Comparison of ENCODE assay signal across 11 mouse cellular contexts in the genomic region with DNA sequence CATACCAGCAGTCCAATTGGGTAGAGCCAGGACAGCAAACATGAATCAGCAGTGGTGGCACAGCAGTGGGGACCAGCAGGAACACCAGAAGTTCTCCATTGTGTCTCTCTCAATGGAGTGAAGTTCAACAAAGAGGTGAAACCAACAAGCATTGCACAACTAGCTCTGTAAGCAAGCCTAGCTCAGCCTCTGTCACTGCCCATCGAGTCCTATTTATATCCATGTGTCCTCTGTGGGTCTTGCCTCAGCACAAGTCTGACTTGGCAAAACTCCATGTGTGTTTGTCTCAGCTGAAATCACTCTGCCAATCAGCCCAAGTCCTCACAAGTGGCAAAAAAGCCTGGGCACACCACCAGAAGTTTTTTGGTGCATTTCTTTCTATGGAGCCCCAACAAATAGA.
DNase-seq lines count a peak whose midpoint lies in the region; ATAC-seq and TF ChIP-seq lines count a peak whose summit lies in the region.
"Had no signal": no experiment of that assay in that cellular context is flagged by ENCODE, and none has a peak within 500 bp of the region (broad histone marks: within the 10 kb centered on the region; RNA-seq: fewer than 3 reads in every experiment).

No protein-coding gene starts in this region.

- no peak for ATAC-seq in liver, embryonic 14.5 days (ENCODE audit: insufficient read depth)
- no peak for ATAC-seq in liver, embryonic 11.5 days (replicated peaks; ENCODE audit: low FRiP score)
- no peak for ATAC-seq in heart, embryonic 14.5 days (ENCODE audit: insufficient number of reproducible peaks, insufficient read depth, low FRiP score, low read depth)
- ATAC-seq in hindbrain, embryonic 12.5 days (ENCODE audit: low FRiP score) = no peak

- H3K36me3 ChIP-seq in liver, embryonic 14.5 days (replicated peaks; ENCODE audit: control insufficient read depth, insufficient read depth, low read depth) = no peaks in the 10 kb centered on the region
- H3K36me3 ChIP-seq in liver, embryonic 11.5 days (ENCODE audit: control insufficient read depth, insufficient read depth, low read length) = no peaks in the 10 kb centered on the region
- H3K36me3 ChIP-seq in heart, embryonic 14.5 days (ENCODE audit: control insufficient read depth, insufficient read depth, low read length) = no peaks in the 10 kb centered on the region
- H3K36me3 ChIP-seq in megakaryocyte, embryonic 14.5 days (replicated peaks; ENCODE audit: low read length) = no peaks in the 10 kb centered on the region
- H3K36me3 ChIP-seq in hindbrain, embryonic 12.5 days = no peaks in the 10 kb centered on the region
- H3K36me3 ChIP-seq: hindbrain, embryonic 15.5 days had no signal

- no peak overlapping the region for H3K27ac ChIP-seq in liver, embryonic 14.5 days
- H3K27ac ChIP-seq in liver, embryonic 11.5 days (ENCODE audit: low read depth, low read length) = no peak overlapping the region
- 0 out of 4 replicates have a peak overlapping the region, but pooled peaks have one; percentile 32 to 33 for H3K27ac ChIP-seq in heart, embryonic 14.5 days (replicated peaks in 1 of 2; ENCODE audit: control insufficient read depth in 1 of 2, insufficient read depth in 1 of 2, low read depth in 2 of 2, low read length in 2 of 2)
- H3K27ac ChIP-seq in hindbrain, embryonic 12.5 days = no peak overlapping the region
- H3K27ac ChIP-seq: hindbrain, embryonic 15.5 days; kidney, postnatal 0 days had no signal

- no peak overlapping the region for H3K4me2 ChIP-seq in liver, embryonic 14.5 days (ENCODE audit: low read depth)
- H3K4me2 ChIP-seq in liver, embryonic 11.5 days = no peak overlapping the region
- H3K4me2 ChIP-seq in heart, embryonic 14.5 days (ENCODE audit: low read length) = no peak overlapping the region
- H3K4me2 ChIP-seq in hindbrain, embryonic 12.5 days (replicated peaks) = no peak overlapping the region
- H3K4me2 ChIP-seq: hindbrain, embryonic 15.5 days had no signal

- intact Hi-C loops in left cerebral cortex, postnatal 10 days (cut with DNase I) = no loop called here

- H3K4me3 ChIP-seq in liver, embryonic 14.5 days (ENCODE audit: insufficient read depth in 1 of 2, low read depth in 2 of 2, low read length in 2 of 2) = no peak overlapping the region
- H3K4me3 ChIP-seq in liver, embryonic 11.5 days (ENCODE audit: low read depth, low read length) = no peak overlapping the region
- H3K4me3 ChIP-seq in heart, embryonic 14.5 days (ENCODE audit: control insufficient read depth in 1 of 2, insufficient read depth in 1 of 2, low read depth in 1 of 2, low read length in 2 of 2) = no peak overlapping the region
- H3K4me3 ChIP-seq in megakaryocyte, embryonic 14.5 days (replicated peaks) = peak overlapping the region; percentile 38
- H3K4me3 ChIP-seq in hindbrain, embryonic 12.5 days = no peak overlapping the region
- H3K4me3 ChIP-seq: hindbrain, embryonic 15.5 days had no signal

- no peaks in the 10 kb centered on the region for H3K9me3 ChIP-seq in liver, embryonic 14.5 days (ENCODE audit: control insufficient read depth, low read length)
- no peaks in the 10 kb centered on the region for H3K9me3 ChIP-seq in liver, embryonic 11.5 days (ENCODE audit: control insufficient read depth, low read length)
- no peaks in the 10 kb centered on the region for H3K9me3 ChIP-seq in heart, embryonic 14.5 days (ENCODE audit: control insufficient read depth, low read length)
- no peaks in the 10 kb centered on the region for H3K9me3 ChIP-seq in megakaryocyte, embryonic 14.5 days
- no peaks in the 10 kb centered on the region for H3K9me3 ChIP-seq in hindbrain, embryonic 12.5 days (replicated peaks)
- H3K9me3 ChIP-seq: hindbrain, embryonic 15.5 days had no signal

- H3K9ac ChIP-seq in liver, embryonic 14.5 days (replicated peaks) = no peak overlapping the region
- H3K9ac ChIP-seq in liver, embryonic 11.5 days (ENCODE audit: low read depth, low read length) = no peak overlapping the region
- no peak overlapping the region for H3K9ac ChIP-seq in heart, embryonic 14.5 days (ENCODE audit: low read length)
- H3K9ac ChIP-seq in hindbrain, embryonic 12.5 days = no peak overlapping the region
- H3K9ac ChIP-seq: hindbrain, embryonic 15.5 days had no signal

- H3K4me1 ChIP-seq in liver, embryonic 14.5 days (replicated peaks; ENCODE audit: control insufficient read depth in 2 of 2, insufficient read depth in 2 of 2, low read length in 1 of 2) = no peaks in the 10 kb centered on the region
- no peaks in the 10 kb centered on the region for H3K4me1 ChIP-seq in liver, embryonic 11.5 days (replicated peaks; ENCODE audit: control insufficient read depth, insufficient read depth, low read length)
- H3K4me1 ChIP-seq in heart, embryonic 14.5 days (ENCODE audit: control insufficient read depth in 2 of 2, insufficient read depth in 2 of 2, low read length in 2 of 2) = peaks cover 0 to 2% of the 10 kb centered on the region in 2 experiments; a peak in 2 of 4 replicates
- peaks cover 8% of the 10 kb centered on the region for H3K4me1 ChIP-seq in megakaryocyte, embryonic 14.5 days
- H3K4me1 ChIP-seq in hindbrain, embryonic 12.5 days = no peaks in the 10 kb centered on the region
- H3K4me1 ChIP-seq: hindbrain, embryonic 15.5 days had no signal

- TF ChIP-seq EP300 in liver, embryonic 14.5 days (IDR thresholded peaks at IDR 0.05; ENCODE audit: low read depth) = no peak

- TF ChIP-seq CTCF in liver, embryonic 14.5 days (IDR thresholded peaks at IDR 0.05; ENCODE audit: low read depth) = no peak

- peak; percentile 5 for DNase-seq in gastrocnemius, adult 18-20 months (ENCODE audit: low spot score)
- DNase-seq in gastrocnemius, postnatal 10 days = no peak
- DNase-seq in liver, embryonic 14.5 days (ENCODE audit: low read depth in 3 of 3, low spot score in 3 of 3) = peak in 2 of 3 experiments; percentile 3
- no peak for DNase-seq in liver, embryonic 11.5 days (ENCODE audit: low spot score)
- no peak for DNase-seq in left cerebral cortex, postnatal 10 days (ENCODE audit: extremely low spot score in 1 of 2, low spot score in 2 of 2)
- DNase-seq: gastrocnemius, postnatal 14 days had no signal

- 20% methylated on average over 1 of the region's 1 CpGs for WGBS in liver, embryonic 14.5 days (ENCODE audit: insufficient replicate concordance)
- 62% methylated on average over 1 of the region's 1 CpGs for WGBS in liver, embryonic 11.5 days
- WGBS in heart, embryonic 14.5 days = 41% methylated on average over 1 of the region's 1 CpGs
- 89% methylated on average over 1 of the region's 1 CpGs for WGBS in hindbrain, embryonic 12.5 days

- no peaks in the 10 kb centered on the region for H3K27me3 ChIP-seq in liver, embryonic 14.5 days (ENCODE audit: control insufficient read depth, insufficient read depth, low read length)
- no peaks in the 10 kb centered on the region for H3K27me3 ChIP-seq in liver, embryonic 11.5 days (replicated peaks; ENCODE audit: control insufficient read depth, insufficient read depth, low read length)
- H3K27me3 ChIP-seq in heart, embryonic 14.5 days (ENCODE audit: control insufficient read depth, insufficient read depth, low read length) = no peaks in the 10 kb centered on the region
- peaks cover 8% of the 10 kb centered on the region for H3K27me3 ChIP-seq in megakaryocyte, embryonic 14.5 days (replicated peaks)
- no peaks in the 10 kb centered on the region for H3K27me3 ChIP-seq in hindbrain, embryonic 12.5 days
- H3K27me3 ChIP-seq: hindbrain, embryonic 15.5 days had no signal

Comparison
In these comparisons a context has a peak if more than half of its experiments do, and no peak if none do; other contexts are left out.
1. DNase-seq: peak in gastrocnemius, adult 18-20 months (single experiment) and liver, embryonic 14.5 days (2 of 3); none in gastrocnemius, postnatal 10 days (single experiment), liver, embryonic 11.5 days (single experiment) and left cerebral cortex, postnatal 10 days (0 of 2).
2. H3K27ac ChIP-seq: peak in heart, embryonic 14.5 days (2 of 2); none in liver, embryonic 14.5 days (single experiment), liver, embryonic 11.5 days (single experiment) and hindbrain, embryonic 12.5 days (single experiment).